Mouse (Mus musculus): ENCODE measurements around the gene Dand5.
A peak's percentile ranks its signal among the peaks of the same experiment; 100 is the strongest.

DNA sequence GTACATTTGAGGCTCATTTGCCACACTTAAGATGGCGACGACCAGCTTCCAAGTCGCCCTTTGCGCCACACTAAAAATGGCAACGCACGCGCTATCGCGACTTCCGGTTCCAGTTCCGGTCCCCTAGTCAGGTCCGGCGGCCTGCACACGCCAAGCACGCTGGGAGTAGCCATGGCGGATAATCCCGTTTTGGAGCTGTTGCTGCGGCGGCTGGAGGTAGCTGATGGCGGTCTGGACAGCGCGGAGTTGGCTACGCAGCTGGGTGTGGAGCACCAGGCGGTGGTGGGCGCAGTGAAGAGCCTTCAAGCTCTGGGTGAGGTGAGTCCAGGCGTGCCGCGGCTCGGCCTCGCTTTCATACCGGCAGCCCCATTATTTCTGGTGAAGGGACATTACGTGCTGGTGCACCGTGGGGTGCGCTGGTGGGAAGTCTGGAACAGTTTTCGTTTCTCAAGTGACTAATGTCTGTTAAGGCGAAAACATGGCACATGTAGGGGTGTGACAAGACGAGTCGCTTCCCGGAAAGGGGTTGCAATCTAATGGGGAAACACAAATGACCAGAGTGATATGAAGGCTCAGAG, 34.3 kb upstream of the Dand5 start, which contains the start of gene Farsa:
- TF ChIP-seq CTCF (IDR thresholded peaks at IDR 0.05; ENCODE audit: control insufficient read depth, insufficient read depth, low read length) (0 out of 2 replicates have a peak, but pooled peaks have one; percentile 14), POLR2A (IDR thresholded peaks at IDR 0.05; ENCODE audit: borderline replicate concordance, control insufficient read depth, low read depth, low read length) (peak; percentile 97; the same call in 1 of the 2 replicates)

Data from bone marrow, adult 2 months (tissue).